Mouse (Mus musculus): ENCODE results near the gene Abcc4.
A peak's percentile ranks its signal among the peaks of the same experiment; 100 is the strongest.
"Not testable (repeated sequence)": the region's sequence is repeated elsewhere in the genome, so short reads cannot be mapped to it uniquely, and the experiment has no call there.

Gene Abcc4

GRCm38 (mm10) chr14:118579013-118579728, 126.8 kb downstream of the Abcc4 start:
- no peak for DNase-seq (ENCODE audit: low spot score in 2 of 2)

- no peak for DNase-seq (ENCODE audit: low spot score in 2 of 2)
Measured at GRCm38 (mm10) chr14:118577895-118578294, 128.1 kb downstream of the Abcc4 start.

DNA sequence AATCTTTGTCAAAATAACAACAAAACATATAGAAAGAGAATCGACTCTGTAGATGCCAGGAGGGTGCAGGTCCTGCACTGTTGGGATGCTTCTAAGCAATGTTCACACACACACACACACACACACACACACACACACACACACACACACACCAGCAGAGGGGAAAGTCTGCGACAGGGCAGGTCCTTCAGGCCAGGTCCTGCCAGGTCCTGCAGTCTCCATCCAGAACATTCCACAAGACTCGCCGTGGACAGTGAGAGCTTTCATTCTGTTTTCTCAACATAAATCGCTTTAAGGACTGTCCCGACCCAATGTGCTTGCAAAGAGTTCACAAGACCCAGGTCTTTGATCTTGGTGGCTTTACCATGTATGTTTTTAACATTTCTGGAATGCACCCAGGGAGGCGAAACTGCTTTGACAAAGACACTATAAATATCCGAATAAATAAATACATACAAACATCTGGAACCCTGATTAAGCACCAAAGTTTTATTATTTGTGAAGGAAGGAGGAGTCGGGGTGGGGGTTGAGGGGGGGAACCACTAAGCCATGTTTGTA, 133.3 kb downstream of the Abcc4 start:
- no peak for DNase-seq (ENCODE audit: low spot score in 2 of 2)

- no peak for DNase-seq (ENCODE audit: low spot score in 2 of 2)
Measured at GRCm38 (mm10) chr14:118569586-118569985, 136.4 kb downstream of the Abcc4 start.

GRCm38 (mm10) chr14:118568116-118568673, 137.8 kb downstream of the Abcc4 start:
- DNase-seq (ENCODE audit: low spot score in 2 of 2): no peak

DNA sequence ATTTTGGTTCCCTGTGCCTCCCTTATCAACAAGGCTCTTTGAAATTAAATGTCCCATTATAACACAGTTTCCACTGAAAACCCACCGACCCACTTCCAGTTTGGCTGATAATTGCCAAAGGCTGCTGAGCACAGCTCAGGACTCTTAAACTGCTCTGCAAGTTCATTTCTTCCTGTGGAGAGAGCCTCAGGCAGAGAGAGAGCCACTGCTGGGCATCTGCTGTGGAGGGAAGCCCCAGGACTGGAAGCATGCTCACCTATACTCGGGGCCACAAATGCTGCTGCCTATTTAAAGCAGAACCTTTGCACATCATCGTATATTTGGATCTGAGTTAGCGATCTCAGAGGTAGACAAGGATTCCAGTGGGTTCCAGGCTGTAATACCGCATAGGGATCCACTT, 139.2 kb downstream of the Abcc4 start:
- no peak for DNase-seq (ENCODE audit: low spot score in 2 of 2)

- DNase-seq (ENCODE audit: low spot score in 2 of 2): peak in 1 of 2 experiments; percentile 16
Measured at GRCm38 (mm10) chr14:118566214-118566688, 139.8 kb downstream of the Abcc4 start.

DNA sequence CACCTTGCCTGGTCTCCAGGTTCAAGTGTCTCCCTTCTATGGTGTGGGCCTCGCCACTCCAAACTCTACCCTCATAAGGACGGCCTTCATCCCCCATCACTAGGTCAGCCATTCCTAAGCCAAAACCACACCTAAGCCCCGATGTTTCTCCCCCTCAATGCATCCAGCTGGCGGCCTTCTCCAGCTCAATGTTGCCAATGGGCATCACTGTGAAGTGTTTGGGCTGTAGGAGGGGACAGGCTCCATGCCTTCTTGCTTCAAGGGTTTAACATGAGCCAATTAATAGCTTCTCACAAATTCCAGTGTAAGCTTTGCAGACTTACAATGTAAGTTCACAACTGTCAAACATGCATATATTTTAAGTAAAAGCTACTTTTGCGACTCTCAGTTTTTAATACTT, 140.3 kb downstream of the Abcc4 start:
- DNase-seq (ENCODE audit: low spot score in 2 of 2): no peak

DNA sequence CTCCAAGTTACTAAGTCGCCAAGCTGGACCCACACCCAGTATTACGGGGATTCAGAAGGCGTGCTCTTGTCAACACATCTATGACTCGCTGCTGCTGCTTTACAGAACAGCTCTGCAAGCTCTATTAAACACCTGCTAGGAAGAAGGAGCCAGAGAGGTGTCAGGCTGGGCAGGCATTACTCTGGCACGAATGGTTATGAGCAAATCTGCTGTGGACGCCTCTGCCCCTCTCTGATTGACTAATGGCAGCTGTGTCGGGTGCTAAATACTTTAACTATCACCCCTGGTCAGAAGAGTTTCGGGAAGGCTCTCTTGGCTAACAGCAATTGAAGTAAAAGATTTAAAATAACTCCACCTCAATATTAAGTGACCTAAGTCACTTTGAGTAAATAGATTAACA, 142.4 kb downstream of the Abcc4 start:
- no peak for DNase-seq (ENCODE audit: low spot score in 2 of 2)

GRCm38 (mm10) chr14:118552901-118553475, 153.0 kb downstream of the Abcc4 start:
- no peak for DNase-seq (ENCODE audit: low spot score in 2 of 2)

DNA sequence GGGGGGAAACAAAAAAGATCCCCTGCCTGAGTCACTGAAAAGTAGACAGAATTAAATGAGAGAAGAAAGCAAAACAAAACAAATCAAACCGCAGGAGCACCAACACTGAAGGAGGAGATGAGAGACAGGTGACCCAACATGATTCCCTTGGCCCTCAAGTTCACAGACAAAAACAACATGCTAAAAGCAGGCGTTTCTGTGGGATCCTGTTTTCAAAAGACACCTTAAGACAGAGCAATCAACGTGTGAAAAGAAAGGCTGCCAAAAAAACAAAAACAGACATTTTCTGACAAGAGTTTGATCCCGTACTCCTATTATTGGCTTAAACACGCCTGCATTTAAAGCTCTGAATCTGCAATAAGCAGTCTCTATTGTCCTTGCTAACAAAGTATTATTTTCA, 153.6 kb downstream of the Abcc4 start:
- no peak for DNase-seq (ENCODE audit: low spot score in 2 of 2)

DNA sequence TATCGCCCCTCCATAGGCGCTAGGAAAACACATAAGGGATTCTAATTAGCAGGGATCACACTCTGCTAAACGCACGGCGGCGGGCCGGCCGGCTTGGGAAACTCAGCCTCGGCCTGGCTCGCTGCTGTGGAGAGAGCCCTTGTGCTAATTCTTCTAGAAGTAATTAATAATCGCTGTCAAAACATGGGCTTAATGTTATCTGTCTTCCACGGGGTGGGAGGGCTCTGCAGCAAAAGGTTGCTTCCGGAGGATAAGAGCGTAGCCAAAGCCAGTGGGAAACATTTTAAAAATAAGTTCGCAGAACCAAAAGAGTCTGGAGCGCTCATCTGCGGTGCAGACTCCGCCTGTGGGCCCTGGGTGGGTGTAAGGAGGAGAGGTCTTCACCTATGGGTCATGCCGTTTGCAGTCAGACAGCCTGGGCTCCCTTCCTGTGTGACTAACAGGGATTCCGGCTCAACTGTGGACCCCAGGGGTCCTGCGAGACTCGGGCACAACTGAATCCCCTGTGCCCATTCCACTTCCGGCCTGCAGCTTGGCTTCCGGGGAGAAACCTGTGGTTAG, 154.2 kb downstream of the Abcc4 start:
- peak in 1 of 2 experiments; percentile 3 for DNase-seq (ENCODE audit: low spot score in 2 of 2)

- no peak for DNase-seq (ENCODE audit: low spot score in 2 of 2)
Measured at GRCm38 (mm10) chr14:118551061-118551724, 154.8 kb downstream of the Abcc4 start.

- DNase-seq (ENCODE audit: low spot score in 2 of 2): no peak
Measured at GRCm38 (mm10) chr14:118544493-118544892, 161.5 kb downstream of the Abcc4 start.

- DNase-seq (ENCODE audit: low spot score in 2 of 2): no peak
Measured at GRCm38 (mm10) chr14:118542947-118543346, 163.1 kb downstream of the Abcc4 start.

GRCm38 (mm10) chr14:118531539-118531938, 174.5 kb downstream of the Abcc4 start:
- no peak for DNase-seq (ENCODE audit: low spot score in 2 of 2)

DNA sequence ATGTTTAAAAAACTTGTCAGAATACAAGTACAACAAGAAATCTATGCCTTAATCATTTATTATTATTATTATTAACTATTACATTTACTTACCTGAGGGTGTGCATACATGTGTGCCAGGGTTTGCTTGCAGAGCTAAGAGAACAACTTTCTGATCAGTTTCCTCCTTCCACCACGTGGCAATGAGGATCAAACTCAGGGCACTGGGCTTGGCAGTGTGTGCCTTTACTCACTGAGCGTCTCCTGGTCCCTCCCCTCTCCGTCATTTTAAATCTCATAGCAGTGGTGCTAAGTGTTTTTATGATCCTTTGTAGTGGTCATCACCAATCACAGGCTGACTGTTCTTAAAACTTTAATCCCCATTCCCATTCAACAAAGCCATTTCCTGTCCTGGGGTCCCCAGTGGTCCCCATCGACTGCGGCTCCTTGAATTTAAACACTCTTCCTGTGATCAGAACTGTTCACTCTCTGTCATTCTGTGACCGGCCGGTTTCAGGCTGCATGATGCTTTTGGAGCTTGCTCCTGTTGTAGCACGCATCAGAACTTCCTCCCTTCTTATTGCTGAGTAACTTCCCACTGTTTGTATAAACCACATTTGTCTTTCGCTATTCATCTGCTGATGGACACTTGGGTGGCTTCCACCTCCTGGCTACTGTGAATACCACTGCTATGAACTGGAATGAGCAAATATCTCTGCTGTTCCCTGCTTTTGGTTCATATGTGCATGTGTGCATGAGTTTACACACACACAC, 191.6 kb downstream of the Abcc4 start:
- no peak for DNase-seq (ENCODE audit: low spot score in 2 of 2)

DNA sequence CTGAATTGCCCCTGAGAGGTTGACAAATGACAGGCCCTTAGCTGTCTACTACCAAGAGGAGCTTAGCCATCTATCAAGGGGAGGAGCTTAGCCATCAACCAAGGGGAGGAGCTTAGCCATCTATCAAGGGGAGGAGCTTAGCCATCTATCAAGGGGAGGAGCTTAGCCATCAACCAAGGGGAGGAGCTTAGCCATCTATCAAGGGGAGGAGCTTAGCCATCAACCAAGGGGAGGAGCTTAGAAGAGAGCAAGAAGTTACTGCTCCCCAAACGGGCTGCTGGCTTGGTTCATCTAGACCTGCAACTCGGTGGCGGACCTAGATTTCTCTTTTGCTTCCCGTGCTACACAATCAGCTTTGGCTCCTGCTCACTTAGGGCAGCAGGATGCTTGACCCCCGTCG, 194.3 kb downstream of the Abcc4 start:
- DNase-seq (ENCODE audit: low spot score in 2 of 2): not testable (repeated sequence)

DNA sequence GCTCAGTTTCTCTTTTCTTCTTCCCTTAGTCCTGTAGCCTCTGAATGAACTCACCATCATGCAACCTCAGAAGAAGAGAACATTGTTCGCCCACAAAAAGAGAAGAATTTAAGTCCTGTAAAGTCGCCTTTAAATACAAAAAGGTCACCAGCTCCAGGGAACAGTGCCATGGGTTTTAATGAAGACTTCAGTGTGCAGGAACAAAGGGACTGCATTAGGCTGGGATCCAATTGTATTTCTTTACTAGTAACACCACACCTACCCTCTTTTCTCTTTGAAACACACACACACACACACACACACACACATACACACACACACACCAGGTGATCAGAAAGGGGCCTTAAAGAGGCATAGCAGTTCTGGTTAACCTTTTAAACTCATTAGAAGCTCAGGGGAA, 195.2 kb downstream of the Abcc4 start:
- DNase-seq (ENCODE audit: low spot score in 2 of 2): no peak

DNA sequence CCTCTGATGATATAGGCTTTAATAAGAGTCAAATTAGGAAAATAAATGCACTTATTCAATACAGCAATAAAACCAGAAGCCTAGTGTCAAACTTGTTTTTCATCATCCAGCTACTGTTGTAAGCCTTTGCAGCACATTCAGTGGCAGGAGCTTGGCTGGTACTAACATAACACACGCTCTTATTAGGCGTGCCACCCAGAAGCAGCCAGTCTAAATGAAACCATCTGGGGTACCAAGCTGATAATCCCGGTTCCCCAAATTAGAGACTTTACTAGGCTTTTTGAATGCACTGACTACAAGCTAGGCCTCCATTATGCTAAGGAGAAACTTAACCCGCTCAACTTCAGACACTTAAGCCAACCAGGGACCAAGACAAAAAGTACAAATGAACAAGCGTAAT, 195.8 kb downstream of the Abcc4 start:
- DNase-seq (ENCODE audit: low spot score in 2 of 2): no peak

DNA sequence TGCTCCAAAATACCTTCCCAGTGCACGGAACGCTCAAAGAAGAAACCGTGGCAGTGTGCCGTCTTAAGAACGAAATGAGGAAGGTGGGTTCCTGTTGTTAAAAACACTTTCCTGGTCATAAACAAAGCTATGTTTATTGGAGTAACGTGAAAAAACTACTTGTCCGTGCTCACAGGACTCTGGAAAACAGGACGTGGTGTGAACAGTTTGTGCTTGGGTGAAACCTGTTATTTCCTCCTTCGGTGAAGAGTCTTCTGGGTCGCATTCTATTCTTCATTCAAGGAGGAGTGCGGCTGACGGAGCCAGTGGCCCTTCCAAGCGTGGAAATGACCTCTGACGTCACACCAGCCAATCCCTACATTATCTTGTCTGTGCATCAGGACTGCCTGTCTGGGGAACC, 198.2 kb downstream of the Abcc4 start:
- no peak for DNase-seq (ENCODE audit: low spot score in 2 of 2)
